Mouse (Mus musculus) C2C12 (cell line): ENCODE results near the gene Coq3.

ENCODE experiments used
- CTCF ChIP-seq: IDR thresholded peaks from one replicate; pipeline ENCODE4 v1.5.1; 2011; ENCODE audit not compliant: control insufficient read depth, insufficient read depth, insufficient read length
- FOSL1 ChIP-seq: IDR thresholded peaks from one replicate; pipeline ENCODE4 v1.8.0; 2011; ENCODE audit warnings: mild to moderate bottlenecking, low read length; ENCODE audit not compliant: poor library complexity, insufficient read depth, severe bottlenecking
- MAX ChIP-seq: IDR thresholded peaks from one replicate; pipeline ENCODE4 v1.6.1; 2011; ENCODE audit warnings: mild to moderate bottlenecking, control low read depth
- MYOD1 ChIP-seq: IDR thresholded peaks from one replicate; pipeline ENCODE4 v1.6.1; 2011; ENCODE audit warnings: low read depth; ENCODE audit not compliant: control insufficient read depth, insufficient read length
- MYOG ChIP-seq: IDR thresholded peaks from one replicate; pipeline ENCODE4 v1.6.1; 2011; ENCODE audit not compliant: control insufficient read depth, insufficient read length; ENCODE audit errors: extremely low read depth
- USF1 ChIP-seq: IDR thresholded peaks from one replicate; pipeline ENCODE4 v1.6.1; 2011; ENCODE audit warnings: low read depth, mild to moderate bottlenecking, control low read depth, moderate library complexity

- TF ChIP-seq CTCF (no peak), MAX (no peak), USF1 (no peak), MYOG (no peak), FOSL1 (no peak), MYOD1 (no peak)
Observed at GRCm38 (mm10) chr4:21885831-21886230, 6.4 kb downstream of the Coq3 start.
